Mouse (Mus musculus): ENCODE data around the gene Zcchc8.

- TF ChIP-seq CTCF (IDR thresholded peaks at IDR 0.05; ENCODE audit: borderline replicate concordance, extremely low read depth, insufficient read depth, insufficient read length): no peak
- TF ChIP-seq POLR2A (IDR thresholded peaks at IDR 0.05; ENCODE audit: borderline replicate concordance, extremely low read depth, insufficient read depth, insufficient read length, poor library complexity, severe bottlenecking): no peak
These were observed 44.6 kb upstream of the Zcchc8 start for GRCm38 (mm10) chr5:123765506-123765905.
